Mouse (Mus musculus) liver, adult 2 months (tissue): ENCODE data around the gene Sod2.

Experiments used
- CTCF ChIP-seq: fragments of 200-500 bp; IDR thresholded peaks from 2 replicates; pipeline ENCODE4 v1.5.1; 2011; ENCODE audit warnings: low read depth, low read length, control low read depth
- POLR2A ChIP-seq: fragments of 200-500 bp; IDR thresholded peaks from 2 replicates; pipeline ENCODE4 v1.6.1; 2011; ENCODE audit warnings: low read length, control low read depth; ENCODE audit not compliant: insufficient read depth; ENCODE audit errors: extremely low read depth

- no peak for TF ChIP-seq CTCF
- TF ChIP-seq POLR2A, result no peak
Observed at GRCm38 (mm10) chr17:12999069-12999468, 7.6 kb upstream of the Sod2 start.
